Mouse (Mus musculus) monocyte, adult 5-6 weeks (primary cell): ENCODE data around the gene Gm10203. TPM values are rescaled to one million over a fixed set of nuclear protein-coding genes. Genes with fewer than 3 reads are reported as not detected.
"Not testable (repeated sequence)": the region's sequence is repeated elsewhere in the genome, so short reads cannot be mapped to it uniquely, and the experiment has no call there.

Source experiments
- ATAC-seq: fragments of 153-309, 156-312 bp; replicated peaks from 2 replicates; pipeline ENCODE4 v1.8.0; 2017; ENCODE audit warnings: mild to moderate bottlenecking; ENCODE audit not compliant: low TSS enrichment, insufficient number of reproducible peaks, severe bottlenecking, poor library complexity, low FRiP score
- total RNA-seq: library from RNA; stranded (forward); fragments of 200-1000, 200-491, 200-594 nt; gene quantifications from 3 replicates; pipeline ENCODE4 v1.2.3, GENCODE M21; 2017

The Gm10203 gene
- total RNA-seq, 1 experiment from 2014 or later, result not detected

DNA sequence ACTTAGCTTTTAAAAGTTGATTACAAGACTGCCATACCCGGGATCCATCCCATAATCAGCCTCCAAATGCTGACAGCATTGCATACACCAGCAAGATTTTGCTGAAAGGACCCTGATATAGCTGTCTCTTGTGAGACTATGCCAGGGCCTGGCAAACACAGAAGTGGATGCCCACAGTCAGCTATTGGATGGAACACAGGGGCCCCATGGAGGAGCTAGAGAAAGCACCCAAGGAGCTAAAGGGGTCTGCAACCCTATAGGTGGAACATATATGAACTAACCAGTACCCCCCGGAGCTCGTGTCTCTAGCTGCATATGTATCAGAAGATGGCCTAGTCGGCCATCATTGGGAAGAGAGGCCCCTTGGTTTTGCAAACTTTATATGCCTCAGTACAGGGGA lies 40.0 kb downstream of the Gm10203 start:
- ATAC-seq, result not testable (repeated sequence)

DNA sequence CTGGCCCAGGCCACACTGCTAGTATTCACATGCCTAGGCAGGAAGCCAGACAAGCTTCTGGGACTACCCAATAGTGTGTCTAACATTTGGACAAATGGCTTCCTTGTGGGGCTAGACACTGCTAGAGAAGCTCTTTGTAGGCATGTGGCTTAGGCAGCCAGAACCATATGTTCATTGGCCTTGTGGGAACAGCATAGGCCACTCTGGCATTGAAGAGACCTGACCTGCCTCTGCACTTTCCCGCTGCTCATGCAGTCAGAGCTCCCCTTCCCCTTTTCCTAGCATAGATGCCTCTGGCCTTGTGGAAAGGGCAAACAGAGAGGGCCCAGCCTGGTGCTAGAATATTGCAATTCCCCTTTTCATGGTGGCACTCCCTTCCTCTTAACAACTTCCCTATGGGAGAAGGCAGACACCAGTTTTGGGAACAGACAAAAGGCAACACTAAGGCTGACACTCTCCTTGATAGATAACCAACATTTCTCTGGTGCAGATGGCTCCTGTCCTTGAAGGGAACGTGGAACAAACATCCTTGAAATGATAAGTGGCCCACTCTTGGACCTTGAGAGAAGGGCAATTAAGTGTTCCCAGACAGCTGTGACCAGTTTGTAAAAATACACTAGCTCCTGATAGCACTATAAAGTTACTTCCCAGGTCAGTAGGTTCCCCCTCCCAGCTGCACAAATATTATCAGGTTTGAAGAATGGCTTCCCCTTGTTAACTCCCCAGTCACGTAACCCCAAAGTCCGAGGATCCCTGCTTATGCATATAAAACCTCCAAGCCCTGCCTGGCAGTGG lies 44.1 kb downstream of the Gm10203 start:
- ATAC-seq, result 0 out of 2 replicates have a peak, but pooled peaks have one; percentile 53

DNA sequence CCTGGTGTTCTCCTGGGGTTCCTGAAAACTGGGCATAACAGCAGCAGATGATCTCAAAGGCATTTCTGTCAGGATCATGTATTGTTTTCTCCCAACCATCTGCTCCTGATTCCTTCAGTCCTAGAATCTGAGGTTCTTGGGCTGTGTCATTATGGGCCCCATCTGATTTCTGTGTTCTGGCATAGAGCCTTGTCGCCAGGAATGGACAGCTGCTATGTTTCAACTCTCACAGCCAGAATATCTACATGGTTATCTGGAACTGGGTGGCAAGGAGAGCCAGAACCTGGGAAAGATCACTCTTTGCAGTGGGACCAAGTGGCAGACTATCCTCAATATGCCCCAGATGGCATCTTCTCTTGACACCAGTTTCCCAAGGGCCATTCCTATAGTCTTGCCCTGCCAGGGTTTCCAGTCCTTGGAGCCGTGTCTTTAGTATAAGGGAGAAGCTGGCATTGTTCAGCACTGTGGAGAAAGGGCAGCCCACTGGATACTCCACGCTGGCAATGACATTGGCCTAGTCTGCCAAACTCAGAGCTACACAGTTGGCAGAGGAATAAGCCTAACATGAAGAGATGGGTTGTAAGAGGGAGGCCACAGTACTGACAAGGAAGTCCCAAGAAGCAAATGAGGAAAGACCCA lies 45.1 kb downstream of the Gm10203 start:
- no peak for ATAC-seq

DNA sequence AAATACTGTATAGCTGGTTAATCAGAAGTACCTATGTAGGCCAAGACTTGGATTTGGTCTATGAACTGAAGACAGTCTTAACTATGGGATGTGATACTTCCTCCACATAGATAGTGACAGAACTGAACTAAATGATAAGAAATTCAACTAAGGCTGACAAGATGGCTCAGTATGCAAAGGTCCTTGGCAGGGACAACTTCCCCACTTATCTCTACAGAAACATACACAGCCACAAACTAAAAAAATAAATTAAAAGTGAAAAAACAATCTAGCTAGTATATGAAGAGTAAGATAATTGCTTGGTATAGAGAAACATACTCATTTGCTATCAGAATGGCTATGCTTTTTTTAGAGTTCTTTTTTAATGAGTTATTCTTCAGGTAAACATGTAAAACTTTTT lies 49.1 kb downstream of the Gm10203 start:
- ATAC-seq, result no peak

Other genes starting within 250 kb of the Gm10203 start
- gene Caprin2, start 233.9 kb upstream of the Gm10203 start, total RNA-seq, result 5.4 to 9.9 TPM (median 6.1 TPM) in 3 replicates
- gene Sinhcaf, start 183.7 kb upstream of the Gm10203 start, total RNA-seq, result 34.2 to 42.2 TPM (median 38.3 TPM) in 3 replicates
- gene Dennd5b, start 28.5 kb upstream of the Gm10203 start, total RNA-seq, result 4.7 to 7.3 TPM (median 4.8 TPM) in 3 replicates
- 10.0 to 19.5 TPM (median 13.3 TPM) in 3 replicates for gene Etfbkmt, start 9.7 kb downstream of the Gm10203 start, total RNA-seq
- gene Amn1, start 58.5 kb downstream of the Gm10203 start, total RNA-seq, result 21.7 to 34.0 TPM (median 25.1 TPM) in 3 replicates
- 136 to 145 TPM (median 140 TPM) in 3 replicates for gene Resf1, start 179.2 kb downstream of the Gm10203 start, total RNA-seq